ENCODE assay signal across 24 mouse cellular contexts in genomic region chr8:116320014-116320680, GRCm38 (mm10).
DNase-seq lines count a peak whose midpoint lies in the region; ATAC-seq lines count a peak whose summit lies in the region.
"Had no signal": no experiment of that assay in that cellular context is flagged by ENCODE, and none has a peak within 500 bp of the region (broad histone marks: within the 10 kb centered on the region; RNA-seq: fewer than 3 reads in every experiment).

No protein-coding gene starts in this region.

- H3K36me3 ChIP-seq in kidney, embryonic 14.5 days (ENCODE audit: control insufficient read depth, insufficient read depth, low read length), result no peaks in the 10 kb centered on the region
- H3K36me3 ChIP-seq in kidney, embryonic 16.5 days (ENCODE audit: insufficient read depth, low read length), result no peaks in the 10 kb centered on the region
- H3K36me3 ChIP-seq: embryonic facial prominence, embryonic 10.5 days; embryonic facial prominence, embryonic 12.5 days; G1E had no signal

- DNase-seq in kidney, postnatal 10 days, result no peak
- no peak for DNase-seq in kidney, adult 11 months
- DNase-seq in kidney, postnatal 36 days, result peak; percentile 6 to 10
- DNase-seq in kidney, adult 8-10 months, result no peak
- DNase-seq in retina, postnatal 1 day, result peak; percentile 40
- DNase-seq in retina, embryonic 14.5 days (ENCODE audit: low spot score), result no peak
- DNase-seq: adrenal gland, adult 8-10 months; adrenal gland, postnatal 14 days; adrenal gland, postnatal 36 days; B cell, adult 2 months; cerebellum, adult 11-12 months; cerebellum, adult 2 months; cerebellum, adult 9-10 months; cerebellum, postnatal 10 days; cerebellum, postnatal 25 days had no signal

- no peak overlapping the region for H3K27ac ChIP-seq in kidney, embryonic 14.5 days (ENCODE audit: low read depth, low read length)
- H3K27ac ChIP-seq in kidney, embryonic 16.5 days (ENCODE audit: low read length), result 0 out of 2 replicates have a peak overlapping the region, but pooled peaks have one; percentile 43
- H3K27ac ChIP-seq: embryonic facial prominence, embryonic 10.5 days; embryonic facial prominence, embryonic 12.5 days; forebrain, embryonic 13.5 days had no signal

- peak; percentile 84 for ATAC-seq in kidney, embryonic 14.5 days (ENCODE audit: low FRiP score, low TSS enrichment)
- peak; percentile 80 for ATAC-seq in kidney, embryonic 16.5 days (ENCODE audit: low FRiP score, low TSS enrichment)
- ATAC-seq: activated CD4-positive, CD25-positive, alpha-beta regulatory T cell, adult 4 months; CD4-positive, CD25-positive, alpha-beta regulatory T cell, adult 4 months; forebrain, embryonic 13.5 days; Patski had no signal

- H3K9ac ChIP-seq in kidney, embryonic 14.5 days (ENCODE audit: low read depth, low read length), result no peak overlapping the region
- H3K9ac ChIP-seq in kidney, embryonic 16.5 days (replicated peaks; ENCODE audit: low read length), result no peak overlapping the region
- H3K9ac ChIP-seq: embryonic facial prominence, embryonic 12.5 days; forebrain, embryonic 13.5 days had no signal

- H3K27me3 ChIP-seq in kidney, embryonic 14.5 days (ENCODE audit: control insufficient read depth, insufficient read depth, low read length), result no peaks in the 10 kb centered on the region
- H3K27me3 ChIP-seq in kidney, embryonic 16.5 days (ENCODE audit: insufficient read depth, low read length), result no peaks in the 10 kb centered on the region
- H3K27me3 ChIP-seq: embryonic facial prominence, embryonic 12.5 days; forebrain, embryonic 13.5 days had no signal

- H3K4me2 ChIP-seq in kidney, embryonic 14.5 days (replicated peaks; ENCODE audit: low read depth, low read length), result no peak overlapping the region
- no peak overlapping the region for H3K4me2 ChIP-seq in kidney, embryonic 16.5 days (replicated peaks; ENCODE audit: low read depth, low read length)
- H3K4me2 ChIP-seq: embryonic facial prominence, embryonic 12.5 days; forebrain, embryonic 13.5 days had no signal

- no peak overlapping the region for H3K4me3 ChIP-seq in kidney, embryonic 14.5 days (ENCODE audit: low read length)
- H3K4me3 ChIP-seq in kidney, embryonic 16.5 days (ENCODE audit: low read length), result no peak overlapping the region
- H3K4me3 ChIP-seq: embryonic facial prominence, embryonic 10.5 days; embryonic facial prominence, embryonic 12.5 days; forebrain, embryonic 13.5 days had no signal

- 38% methylated on average over 13 of the region's 13 CpGs for WGBS in kidney, embryonic 14.5 days
- WGBS in kidney, embryonic 16.5 days, result 35% methylated on average over 13 of the region's 13 CpGs

- peaks cover 3% of the 10 kb centered on the region; the same call in 1 of the 2 replicates for H3K4me1 ChIP-seq in kidney, embryonic 14.5 days (ENCODE audit: control insufficient read depth, insufficient read depth, low read length)
- peaks cover 8% of the 10 kb centered on the region for H3K4me1 ChIP-seq in kidney, embryonic 16.5 days (ENCODE audit: insufficient read depth, low read length)

- no peaks in the 10 kb centered on the region for H3K9me3 ChIP-seq in kidney, embryonic 14.5 days (ENCODE audit: control insufficient read depth, low read length)
- H3K9me3 ChIP-seq in kidney, embryonic 16.5 days (ENCODE audit: low read length), result no peaks in the 10 kb centered on the region
- H3K9me3 ChIP-seq: embryonic facial prominence, embryonic 10.5 days; embryonic facial prominence, embryonic 12.5 days; forebrain, embryonic 13.5 days had no signal

Comparison
In these comparisons a context has a peak if more than half of its experiments do, and no peak if none do; other contexts are left out.
1. DNase-seq: peak in kidney, postnatal 36 days (2 of 2) and retina, postnatal 1 day (single experiment); none in kidney, postnatal 10 days (single experiment), kidney, adult 11 months (single experiment), kidney, adult 8-10 months (0 of 2) and retina, embryonic 14.5 days (single experiment).